Mouse (Mus musculus): ENCODE measurements around the gene Pear1.

GRCm38 (mm10) chr3:87804038-87804677, 19.9 kb downstream of the Pear1 start:
- TF ChIP-seq CTCF (IDR thresholded peaks at IDR 0.05; ENCODE audit: control insufficient read depth, insufficient read depth, low read length) (no peak), POLR2A (IDR thresholded peaks at IDR 0.05; ENCODE audit: borderline replicate concordance, control insufficient read depth, low read depth, low read length) (no peak)
